Mouse (Mus musculus): ENCODE measurements around the gene Celsr2.

- TF ChIP-seq POLR2A (IDR thresholded peaks at IDR 0.05; ENCODE audit: insufficient read depth, low read depth, low read length) (no peak), CTCF (IDR thresholded peaks at IDR 0.05) (no peak)
Observed at GRCm38 (mm10) chr3:108384425-108384824, 30.9 kb downstream of the Celsr2 start.
